Mouse (Mus musculus) neutrophil, adult 59 days (primary cell): Measurements from ENCODE around the gene Olfr69. TPM values are rescaled to one million over a fixed set of nuclear protein-coding genes. Genes with fewer than 3 reads are reported as not detected.

Source experiments
- total RNA-seq, 2 experiments: library from RNA; stranded (reverse); gene quantifications; 1 replicate in 1 of 2; 2 replicates in 1 of 2; pipeline ENCODE4 v1.2.4; 2023

Olfr69 gene
- total RNA-seq, result not detected

DNA sequence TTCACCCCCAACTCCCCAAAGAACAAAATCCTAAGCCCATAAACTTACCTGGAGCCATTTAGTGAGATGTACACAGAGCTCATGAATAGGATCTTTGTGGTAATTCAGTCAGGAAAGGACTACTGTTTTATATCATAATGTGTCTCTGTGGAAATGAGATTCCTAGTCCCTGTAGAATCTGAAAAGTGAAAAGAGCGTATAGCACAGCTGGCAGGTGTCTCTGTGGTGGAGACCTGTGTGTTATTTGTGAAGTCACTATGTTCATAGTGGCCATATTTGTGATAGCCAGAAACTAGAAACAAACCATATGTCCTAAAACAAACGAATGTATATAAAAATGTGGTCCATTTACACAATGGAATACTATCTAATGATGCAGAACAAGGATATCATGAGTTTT is at the start of gene Olfr69:
Gene Olfr69, minus strand, starts transcription at position 101 of the 400 bp plus-strand sequence.

DNA sequence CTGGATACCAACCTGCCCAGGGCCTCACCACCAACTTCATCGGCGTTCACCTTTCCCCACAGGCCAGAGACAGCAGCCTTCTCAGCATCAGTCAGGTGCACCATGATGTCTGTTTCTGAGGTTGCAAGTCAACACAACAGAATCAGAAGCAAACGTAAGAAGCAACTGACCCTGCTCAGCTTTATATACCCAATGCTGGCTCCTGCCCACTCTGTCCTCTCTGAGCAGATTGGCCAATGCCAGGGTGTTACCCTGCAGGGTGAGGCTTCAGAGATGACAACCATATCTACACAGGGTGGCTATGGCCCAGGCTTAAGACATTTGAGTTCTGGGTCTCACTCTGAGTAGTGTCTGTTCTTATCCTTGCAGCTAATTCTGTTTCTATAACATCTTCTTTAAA is 42.4 kb upstream of the Olfr69 start, which contains the start of gene Hbb-bt:
Gene Hbb-bt, minus strand, starts transcription at position 231 of the 400 bp plus-strand sequence.

DNA sequence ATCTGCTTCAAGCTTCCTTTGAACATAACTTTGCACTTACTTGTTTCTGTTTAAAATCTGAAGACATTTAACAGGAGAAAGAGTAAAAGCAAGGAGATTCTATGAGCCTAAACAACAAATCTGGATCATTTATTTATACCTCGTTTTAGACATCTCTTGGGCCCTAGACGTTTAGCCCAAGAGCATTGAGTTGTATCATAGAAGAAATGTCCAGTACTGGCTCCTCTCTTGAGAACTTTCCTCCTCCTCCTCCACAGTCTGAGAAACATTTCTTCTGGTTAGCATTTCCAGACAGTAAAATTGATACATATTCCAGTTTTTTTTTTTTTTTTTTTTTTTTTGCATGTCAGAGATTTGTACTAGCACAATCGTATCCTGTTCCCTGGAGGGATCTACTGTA is 20.3 kb upstream of the Olfr69 start, which contains the start of gene Olfr67:
Gene Olfr67, minus strand, starts transcription at position 101 of the 400 bp plus-strand sequence.

GRCm38 (mm10) chr7:103779598-103779997 is 8.2 kb upstream of the Olfr69 start, which contains the start of gene Olfr68:
Gene Olfr68, minus strand, starts transcription at chr7:103779698.

GRCm38 (mm10) chr7:103757233-103757632 is 14.2 kb downstream of the Olfr69 start, which contains the start of gene Olfr630:
Gene Olfr630, minus strand, starts transcription at chr7:103757333.

GRCm38 (mm10) chr7:103744843-103745242 is 26.6 kb downstream of the Olfr69 start, which contains the start of gene Olfr629:
Gene Olfr629, minus strand, starts transcription at chr7:103744943.

DNA sequence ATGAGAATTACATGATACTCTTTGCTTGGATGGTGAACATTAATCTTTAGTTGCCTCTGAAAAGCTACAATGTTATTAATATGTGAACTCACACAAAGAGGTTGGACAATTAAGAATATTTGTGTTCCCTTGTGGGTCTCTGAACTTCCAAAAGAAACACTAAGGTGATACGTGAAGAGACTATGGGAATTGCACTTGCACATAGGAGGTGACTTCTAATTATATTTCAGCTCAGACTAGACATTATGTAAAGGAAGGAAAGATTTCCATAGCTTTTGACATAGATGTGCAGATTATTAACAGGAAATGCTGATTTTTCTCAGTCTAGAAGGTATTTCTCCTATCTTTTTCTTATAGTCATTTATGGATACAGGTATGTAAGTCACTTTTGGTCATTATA is 41.3 kb downstream of the Olfr69 start, which contains the start of gene Olfr628:
Gene Olfr628, plus strand, starts transcription at position 301 of the 400 bp plus-strand sequence.

Other genes starting within 250 kb of the Olfr69 start
- gene Olfr612, start 228.9 kb downstream of the Olfr69 start, total RNA-seq, result not detected
- not detected for gene Olfr613, start 223.5 kb downstream of the Olfr69 start, total RNA-seq
- gene Olfr615, start 215.5 kb downstream of the Olfr69 start, total RNA-seq, result not detected
- not detected for gene Olfr616, start 202.5 kb downstream of the Olfr69 start, total RNA-seq
- gene Olfr617, start 198.5 kb downstream of the Olfr69 start, total RNA-seq, result not detected
- not detected for gene Olfr618, start 181.5 kb downstream of the Olfr69 start, total RNA-seq
- not detected for gene Olfr619, start 171.0 kb downstream of the Olfr69 start, total RNA-seq
- not detected for gene Olfr620, start 159.1 kb downstream of the Olfr69 start, total RNA-seq
- gene Olfr622, start 128.9 kb downstream of the Olfr69 start, total RNA-seq, result not detected
- gene Olfr623, start 107.9 kb downstream of the Olfr69 start, total RNA-seq, result not detected
- under 1 TPM in 1 of 2 experiments, not detected in 1; 0.07 TPM for gene Olfr624, start 100.4 kb downstream of the Olfr69 start, total RNA-seq
- not detected for gene Olfr625-ps1, start 88.9 kb downstream of the Olfr69 start, total RNA-seq
- not detected for gene Olfr243, start 56.9 kb downstream of the Olfr69 start, total RNA-seq
- not detected for gene Olfr628, start 41.2 kb downstream of the Olfr69 start, total RNA-seq
- gene Olfr629, start 26.7 kb downstream of the Olfr69 start, total RNA-seq, result not detected
- gene Olfr630, start 14.3 kb downstream of the Olfr69 start, total RNA-seq, result not detected
- gene Olfr68, start 8.1 kb upstream of the Olfr69 start, total RNA-seq, result not detected
- not detected for gene Olfr67, start 20.2 kb upstream of the Olfr69 start, total RNA-seq
- 100 to 1,000 TPM; 136 to 209 TPM for gene Hbb-bt, start 42.4 kb upstream of the Olfr69 start, total RNA-seq
- 1,000 to 10,000 TPM in 1 of 2 experiments, 100 to 1,000 TPM in 1; 881 to 1,070 TPM for gene Hbb-bs, start 56.5 kb upstream of the Olfr69 start, total RNA-seq
- gene Hbb-bh2, start 68.9 kb upstream of the Olfr69 start, total RNA-seq, result not detected
- not detected for gene Hbb-bh1, start 71.6 kb upstream of the Olfr69 start, total RNA-seq
- gene Hbb-y, start 81.6 kb upstream of the Olfr69 start, total RNA-seq, result not detected
- gene Olfr66, start 114.7 kb upstream of the Olfr69 start, total RNA-seq, result not detected
- gene Olfr64, start 122.9 kb upstream of the Olfr69 start, total RNA-seq, result not detected
- gene Olfr65, start 131.9 kb upstream of the Olfr69 start, total RNA-seq, result not detected
- not detected for gene Olfr631, start 157.2 kb upstream of the Olfr69 start, total RNA-seq
- not detected for gene Olfr632, start 162.8 kb upstream of the Olfr69 start, total RNA-seq
- gene Olfr633, start 172.8 kb upstream of the Olfr69 start, total RNA-seq, result not detected
- not detected for gene Olfr635, start 199.6 kb upstream of the Olfr69 start, total RNA-seq
- gene Olfr638, start 227.2 kb upstream of the Olfr69 start, total RNA-seq, result not detected
- gene Olfr639, start 245.7 kb upstream of the Olfr69 start, total RNA-seq, result under 1 TPM in 1 of 2 experiments, not detected in 1; 0.13 TPM